Mouse (Mus musculus): ENCODE results near the gene Ercc2.

DNA sequence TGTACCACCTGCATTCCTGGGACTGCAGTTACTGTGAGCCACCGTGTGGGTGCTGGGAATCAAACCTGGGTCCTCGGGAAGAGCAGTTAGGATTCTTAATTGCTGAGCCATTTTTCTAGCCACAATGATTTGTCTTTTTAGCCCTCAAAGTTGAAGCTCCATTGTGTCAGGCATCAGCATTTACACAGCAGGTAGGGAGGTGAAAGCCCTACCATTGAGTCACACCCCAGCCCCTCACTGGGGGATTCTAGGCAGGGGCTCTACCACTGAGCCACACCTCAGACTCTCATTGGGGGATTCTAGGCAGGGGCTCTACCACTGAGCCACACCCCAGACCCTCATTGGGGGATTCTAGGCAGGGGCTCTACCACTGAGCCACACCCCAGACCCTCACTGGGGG lies 54.5 kb downstream of the Ercc2 start:
- TF ChIP-seq CTCF (IDR thresholded peaks at IDR 0.05; ENCODE audit: low read depth, low read length) (no peak), POLR2A (IDR thresholded peaks at IDR 0.05; ENCODE audit: borderline replicate concordance, low read depth, low read length) (no peak)

All from bone marrow macrophage, adult 2 months (primary cell).